Mouse (Mus musculus): Measurements from ENCODE around the gene Olfr1023. TPM values are rescaled to one million over a fixed set of nuclear protein-coding genes. Genes with fewer than 3 reads are reported as not detected.

Gene Olfr1023
- polyA plus RNA-seq, 1 experiment from 2014 or later: not detected

Other genes with a start within 250 kb of the Olfr1023 start
- gene Olfr1002, start 234.9 kb upstream of the Olfr1023 start, polyA plus RNA-seq (2015; fragmentation: Nextera tagmentation; extraction: Ambion mirVana): not detected in 2 replicates
- not detected in 2 replicates for gene Olfr154, start 221.2 kb upstream of the Olfr1023 start, polyA plus RNA-seq (2015; fragmentation: Nextera tagmentation; extraction: Ambion mirVana)
- gene Olfr1006, start 206.9 kb upstream of the Olfr1023 start, polyA plus RNA-seq (2015; fragmentation: Nextera tagmentation; extraction: Ambion mirVana): not detected in 2 replicates
- not detected in 2 replicates for gene Olfr1008, start 196.2 kb upstream of the Olfr1023 start, polyA plus RNA-seq (2015; fragmentation: Nextera tagmentation; extraction: Ambion mirVana)
- not detected in 2 replicates for gene Olfr1009, start 170.2 kb upstream of the Olfr1023 start, polyA plus RNA-seq (2015; fragmentation: Nextera tagmentation; extraction: Ambion mirVana)
- gene Olfr1012, start 122.9 kb upstream of the Olfr1023 start, polyA plus RNA-seq (2015; fragmentation: Nextera tagmentation; extraction: Ambion mirVana): not detected in 2 replicates
- gene Olfr1013, start 118.5 kb upstream of the Olfr1023 start, polyA plus RNA-seq (2015; fragmentation: Nextera tagmentation; extraction: Ambion mirVana): not detected in 2 replicates
- not detected in 2 replicates for gene Olfr1014, start 112.9 kb upstream of the Olfr1023 start, polyA plus RNA-seq (2015; fragmentation: Nextera tagmentation; extraction: Ambion mirVana)
- gene Olfr1015, start 103.6 kb upstream of the Olfr1023 start, polyA plus RNA-seq (2015; fragmentation: Nextera tagmentation; extraction: Ambion mirVana): not detected in 2 replicates
- not detected in 2 replicates for gene Olfr1016, start 83.1 kb upstream of the Olfr1023 start, polyA plus RNA-seq (2015; fragmentation: Nextera tagmentation; extraction: Ambion mirVana)
- not detected in 2 replicates for gene Olfr1018, start 67.2 kb upstream of the Olfr1023 start, polyA plus RNA-seq (2015; fragmentation: Nextera tagmentation; extraction: Ambion mirVana)
- gene Olfr1019, start 40.2 kb upstream of the Olfr1023 start, polyA plus RNA-seq (2015; fragmentation: Nextera tagmentation; extraction: Ambion mirVana): not detected in 2 replicates
- not detected in 2 replicates for gene Olfr1020, start 38.6 kb upstream of the Olfr1023 start, polyA plus RNA-seq (2015; fragmentation: Nextera tagmentation; extraction: Ambion mirVana)
- not detected in 2 replicates for gene Olfr1022, start 17.0 kb upstream of the Olfr1023 start, polyA plus RNA-seq (2015; fragmentation: Nextera tagmentation; extraction: Ambion mirVana)
- not detected in 2 replicates for gene Olfr1024, start 19.4 kb downstream of the Olfr1023 start, polyA plus RNA-seq (2015; fragmentation: Nextera tagmentation; extraction: Ambion mirVana)
- not detected in 2 replicates for gene Olfr1025-ps1, start 29.6 kb downstream of the Olfr1023 start, polyA plus RNA-seq (2015; fragmentation: Nextera tagmentation; extraction: Ambion mirVana)
- gene Olfr1026, start 35.9 kb downstream of the Olfr1023 start, polyA plus RNA-seq (2015; fragmentation: Nextera tagmentation; extraction: Ambion mirVana): not detected in 2 replicates
- not detected in 2 replicates for gene Olfr1028, start 64.8 kb downstream of the Olfr1023 start, polyA plus RNA-seq (2015; fragmentation: Nextera tagmentation; extraction: Ambion mirVana)
- not detected in 2 replicates for gene Olfr1029, start 88.3 kb downstream of the Olfr1023 start, polyA plus RNA-seq (2015; fragmentation: Nextera tagmentation; extraction: Ambion mirVana)
- gene Olfr1030, start 93.6 kb downstream of the Olfr1023 start, polyA plus RNA-seq (2015; fragmentation: Nextera tagmentation; extraction: Ambion mirVana): not detected in 2 replicates
- not detected in 2 replicates for gene Olfr1031, start 104.7 kb downstream of the Olfr1023 start, polyA plus RNA-seq (2015; fragmentation: Nextera tagmentation; extraction: Ambion mirVana)
- gene Olfr1032, start 119.9 kb downstream of the Olfr1023 start, polyA plus RNA-seq (2015; fragmentation: Nextera tagmentation; extraction: Ambion mirVana): not detected in 2 replicates
- 6.3 and 6.4 TPM in 2 replicates for gene Olfr1033, start 135.0 kb downstream of the Olfr1023 start, polyA plus RNA-seq (2015; fragmentation: Nextera tagmentation; extraction: Ambion mirVana)
- gene Olfr1034, start 160.2 kb downstream of the Olfr1023 start, polyA plus RNA-seq (2015; fragmentation: Nextera tagmentation; extraction: Ambion mirVana): 0.07 TPM in 1 of 2 replicates, not detected in the other
- gene Olfr1036, start 188.4 kb downstream of the Olfr1023 start, polyA plus RNA-seq (2015; fragmentation: Nextera tagmentation; extraction: Ambion mirVana): not detected in 2 replicates
- not detected in 2 replicates for gene Olfr1037, start 201.7 kb downstream of the Olfr1023 start, polyA plus RNA-seq (2015; fragmentation: Nextera tagmentation; extraction: Ambion mirVana)

Measured in heart, embryonic 16.5 days (tissue).